Mouse (Mus musculus): ENCODE results near the gene Mrrf.

- TF ChIP-seq CTCF (IDR thresholded peaks at IDR 0.05; ENCODE audit: low read depth) (no peak), EP300 (IDR thresholded peaks at IDR 0.05; ENCODE audit: low read depth) (no peak)
These were observed 100.7 kb downstream of the Mrrf start for GRCm38 (mm10) chr2:36236889-36237288.
